Mouse (Mus musculus) CH12.LX (cell line): ENCODE data around the gene Stk10. TPM values are rescaled to one million over a fixed set of nuclear protein-coding genes. Genes with fewer than 3 reads are reported as not detected.

ENCODE experiments used
- DNase-seq: peaks from one replicate; pipeline ENCODE4 v3.0.0-alpha.2; 2013; ENCODE audit errors: extremely low read depth
- H3K27ac ChIP-seq: 2 replicates; pipeline ENCODE4 v1.5.1; 2012; ENCODE audit warnings: low read depth, mild to moderate bottlenecking, control low read depth, moderate library complexity; ENCODE audit not compliant: insufficient read depth
- H3K27me3 ChIP-seq: replicated peaks from 2 replicates; pipeline ENCODE3; 2012; ENCODE audit warnings: inconsistent platforms
- H3K36me3 ChIP-seq, 2 experiments: replicated peaks in 1 of 2; 2 replicates each; pipeline versions ENCODE3 to v1.6.1; 2012; ENCODE audit warnings: inconsistent platforms in 1 of 2, low read length in 1 of 2, mild to moderate bottlenecking in 1 of 2, mixed read lengths in 1 of 2, moderate library complexity in 1 of 2; ENCODE audit not compliant: control insufficient read depth in 1 of 2, insufficient read depth in 1 of 2
- H3K4me1 ChIP-seq, 2 experiments: 2 replicates each; pipeline ENCODE4 v1.6.1; 2012; ENCODE audit warnings: inconsistent platforms in 1 of 2, moderate library complexity in 1 of 2; ENCODE audit not compliant: insufficient read depth in 2 of 2, control insufficient read depth in 1 of 2
- H3K4me2 ChIP-seq: 2 replicates; pipeline ENCODE4 v1.6.1; 2012; ENCODE audit warnings: low read depth, mild to moderate bottlenecking, control low read depth; ENCODE audit not compliant: poor library complexity, insufficient read depth, severe bottlenecking
- H3K4me3 ChIP-seq, 3 experiments: fragments of 150-350 bp in 1 of 3; sonication (generic) in 1 of 3; replicated peaks in 1 of 3; 2 replicates each; pipeline versions ENCODE3 to v1.5.1; 2011 to 2012; ENCODE audit warnings: low read depth in 2 of 3, low read length in 2 of 3, mild to moderate bottlenecking in 2 of 3, moderate library complexity in 2 of 3, control low read depth in 1 of 3, improper control_type of control experiment in 1 of 3, inconsistent platforms in 1 of 3, mixed read lengths in 1 of 3; ENCODE audit not compliant: poor library complexity in 1 of 3
- H3K79me2 ChIP-seq: replicated peaks from 2 replicates; pipeline ENCODE4 v1.6.1; 2012; ENCODE audit warnings: mild to moderate bottlenecking, moderate library complexity; ENCODE audit not compliant: control insufficient read depth, poor library complexity, insufficient read depth, severe bottlenecking; ENCODE audit errors: extremely low read depth
- H3K9ac ChIP-seq: 2 replicates; pipeline ENCODE4 v1.6.1; 2012; ENCODE audit warnings: low read depth, mild to moderate bottlenecking, control low read depth, moderate library complexity; ENCODE audit not compliant: insufficient read depth
- H3K9me3 ChIP-seq: replicated peaks from 2 replicates; pipeline ENCODE3; 2012; ENCODE audit warnings: low read length, inconsistent platforms, mixed read lengths
- CHD2 ChIP-seq: IDR thresholded peaks from 2 replicates; pipeline ENCODE4 v1.6.1; 2011; ENCODE audit warnings: low read length, improper control_type of control experiment
- CTCF ChIP-seq, 2 experiments: IDR thresholded peaks in 1 of 2; conservative IDR thresholded peaks in 1 of 2; 2 replicates each; pipeline ENCODE4 v1.5.1; 2011 to 2012; ENCODE audit warnings: low read depth in 2 of 2, low read length in 2 of 2, improper control_type of control experiment in 1 of 2, inconsistent platforms in 1 of 2, mild to moderate bottlenecking in 1 of 2, moderate library complexity in 1 of 2
- ELF1 ChIP-seq: IDR thresholded peaks from 2 replicates; pipeline ENCODE4 v1.6.1; 2014; ENCODE audit warnings: low read depth, mild to moderate bottlenecking, inconsistent platforms, low read length, improper control_type of control experiment
- ETS1 ChIP-seq: conservative IDR thresholded peaks from 2 replicates; pipeline ENCODE4 v1.6.1; 2012; ENCODE audit warnings: low read depth, mild to moderate bottlenecking, inconsistent platforms, low read length, improper control_type of control experiment, moderate library complexity
- KAT2A ChIP-seq: IDR thresholded peaks from 2 replicates; pipeline ENCODE4 v1.6.1; 2012; ENCODE audit warnings: low read length, improper control_type of control experiment, inconsistent platforms; ENCODE audit not compliant: insufficient replicate concordance
- MXI1 ChIP-seq: IDR thresholded peaks from 2 replicates; pipeline ENCODE4 v1.6.1; 2011; ENCODE audit warnings: mild to moderate bottlenecking, low read depth, low read length, improper control_type of control experiment
- MYC ChIP-seq: IDR thresholded peaks from 2 replicates; pipeline ENCODE4 v1.6.1; 2011; ENCODE audit warnings: low read depth, mild to moderate bottlenecking, improper control_type of control experiment, low read length
- NELFE ChIP-seq: IDR thresholded peaks from 2 replicates; pipeline ENCODE4 v1.6.1; 2011; ENCODE audit warnings: low read depth, low read length, improper control_type of control experiment
- PAX5 ChIP-seq: IDR thresholded peaks from 2 replicates; pipeline ENCODE4 v1.6.1; 2012; ENCODE audit warnings: low read length, inconsistent platforms, mixed read lengths
- POLR2AphosphoS2 ChIP-seq: IDR thresholded peaks from 2 replicates; pipeline ENCODE4 v1.6.1; 2011; ENCODE audit warnings: low read depth, low read length, improper control_type of control experiment
- RCOR1 ChIP-seq: conservative IDR thresholded peaks from 2 replicates; pipeline ENCODE4 v1.6.1; 2012; ENCODE audit warnings: low read depth, mild to moderate bottlenecking, inconsistent platforms, low read length, improper control_type of control experiment
- SMC3 ChIP-seq: IDR thresholded peaks from 2 replicates; pipeline ENCODE4 v1.6.1; 2011; ENCODE audit warnings: low read depth, low read length, improper control_type of control experiment
- TBP ChIP-seq: conservative IDR thresholded peaks from 2 replicates; pipeline ENCODE4 v1.6.1; 2011; ENCODE audit warnings: low read depth, low read length, improper control_type of control experiment
- UBTF ChIP-seq: IDR thresholded peaks from 2 replicates; pipeline ENCODE4 v1.6.1; 2012; ENCODE audit warnings: low read depth, mild to moderate bottlenecking, inconsistent platforms, low read length, improper control_type of control experiment, moderate library complexity
- ZMIZ1 ChIP-seq: IDR thresholded peaks from 2 replicates; pipeline ENCODE4 v1.6.1; 2012; ENCODE audit warnings: low read depth, mild to moderate bottlenecking, inconsistent platforms, low read length, improper control_type of control experiment
- ZNF384 ChIP-seq: IDR thresholded peaks from 2 replicates; pipeline ENCODE4 v1.6.1; 2012; ENCODE audit warnings: low read depth, low read length, improper control_type of control experiment, inconsistent platforms
- dilution Hi-C: fragments of 300-500 bp; cut with MboI; formaldehyde crosslinking; loops from 2 replicates; pipeline ENCODE4 v1.14.3; 2020; ENCODE audit warnings: low sequenced_read_pairs; ENCODE audit not compliant: extremely low pct_unique_long_range_greater_than_20kb, extremely low pct_ligation_motif_present
- in situ Hi-C: fragments of 300-500 bp; cut with MboI; formaldehyde crosslinking; loops from 3 replicates; pipeline ENCODE4 v1.14.3; 2019; ENCODE audit warnings: low sequenced_read_pairs, low pct_ligation_motif_present, low pct_unique_long_range_greater_than_20kb, mixed read lengths
- polyA plus RNA-seq: library from polyadenylated mRNA; unstranded; fragments of >175 nt; gene quantifications from 2 replicates; pipeline ENCODE4 v1.2.1, GENCODE M21; 2012; ENCODE audit warnings: low read depth; ENCODE audit not compliant: insufficient read length
- total RNA-seq, 2 experiments: library from RNA; depleted of rRNA; stranded (reverse); fragments of 300-350 nt in 1 of 2; fragments of >200 nt in 1 of 2; gene quantifications; 2 replicates each; pipeline ENCODE4 v1.2.3; 2012 to 2014

Gene Stk10
- total and polyA plus RNA-seq, 3 experiments = 20.0 to 40.3 (median 23.2) TPM

DNA sequence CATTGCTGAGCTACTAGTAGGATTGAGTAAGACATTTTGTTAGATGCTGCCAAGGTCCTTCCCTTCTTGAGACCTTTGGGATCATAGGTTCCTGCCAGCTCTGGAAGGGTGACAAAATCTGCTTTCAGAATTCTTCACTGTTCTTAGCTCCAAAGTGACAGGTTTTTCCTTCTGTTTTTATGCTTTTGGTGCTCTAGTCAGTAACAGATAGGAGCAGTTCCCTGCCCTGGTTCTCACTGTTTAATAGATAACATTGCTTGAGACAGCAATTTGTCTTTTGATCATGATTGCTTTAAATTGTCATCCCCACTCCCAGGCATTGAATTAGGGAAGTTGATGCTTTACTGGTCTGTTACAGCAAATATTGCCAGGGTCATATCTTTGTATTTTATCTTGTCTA lies 39.8 kb upstream of the Stk10 start:
- dilution Hi-C loops (no loop called here), in situ Hi-C loops (no loop called here)
- Histone ChIP-seq H3K27me3 (no peaks in the 10 kb centered on the region), H3K36me3 (no peaks in the 10 kb centered on the region), H3K9ac (no peak overlapping the region), H3K9me3 (no peaks in the 10 kb centered on the region), H3K4me3 (no peak overlapping the region), H3K4me2 (no peak overlapping the region), H3K27ac (no peak overlapping the region), H3K79me2 (no peaks in the 10 kb centered on the region), H3K4me1 (peaks cover 9 to 36% of the 10 kb centered on the region in 2 experiments)
- TF ChIP-seq ELF1 (no peak), MXI1 (no peak), ZMIZ1 (no peak), PAX5 (no peak)
- no peak for DNase-seq

DNA sequence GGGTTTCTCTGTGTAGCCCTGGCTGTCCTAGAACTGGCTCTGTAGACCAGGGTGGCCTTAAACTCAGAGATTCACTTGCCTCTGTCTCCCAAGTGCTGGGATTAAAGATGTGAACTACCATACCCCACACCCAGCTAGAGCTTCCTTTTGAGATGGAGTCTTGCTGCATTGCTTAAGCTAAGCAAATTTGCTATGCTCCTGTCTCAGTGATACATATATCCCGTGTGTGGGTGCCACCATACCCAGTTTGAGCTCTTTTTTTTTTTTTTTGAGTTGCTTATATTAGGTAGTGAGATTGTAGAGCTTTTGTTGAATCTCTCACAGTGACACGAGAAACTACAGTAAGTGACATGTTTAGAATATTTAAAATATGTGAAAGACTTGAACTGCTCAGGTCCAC lies 37.8 kb upstream of the Stk10 start:
- H3K27me3 ChIP-seq = no peaks in the 10 kb centered on the region
- DNase-seq = no peak
- H3K79me2 ChIP-seq = no peaks in the 10 kb centered on the region
- H3K9ac ChIP-seq = no peak overlapping the region
- no peaks in the 10 kb centered on the region for H3K9me3 ChIP-seq
- peaks cover 0 to 4% of the 10 kb centered on the region in 2 experiments for H3K36me3 ChIP-seq
- no peak overlapping the region for H3K27ac ChIP-seq
- no peak overlapping the region for H3K4me3 ChIP-seq
- in situ Hi-C loops = no loop called here
- no peak for TF ChIP-seq ZNF384
- no peak for TF ChIP-seq NELFE
- TF ChIP-seq CHD2 = no peak
- TF ChIP-seq ZMIZ1 = no peak
- dilution Hi-C loops = no loop called here
- H3K4me1 ChIP-seq = peaks cover 0 to 20% of the 10 kb centered on the region in 2 experiments; a peak in 3 of 4 replicates
- H3K4me2 ChIP-seq = no peak overlapping the region

DNA sequence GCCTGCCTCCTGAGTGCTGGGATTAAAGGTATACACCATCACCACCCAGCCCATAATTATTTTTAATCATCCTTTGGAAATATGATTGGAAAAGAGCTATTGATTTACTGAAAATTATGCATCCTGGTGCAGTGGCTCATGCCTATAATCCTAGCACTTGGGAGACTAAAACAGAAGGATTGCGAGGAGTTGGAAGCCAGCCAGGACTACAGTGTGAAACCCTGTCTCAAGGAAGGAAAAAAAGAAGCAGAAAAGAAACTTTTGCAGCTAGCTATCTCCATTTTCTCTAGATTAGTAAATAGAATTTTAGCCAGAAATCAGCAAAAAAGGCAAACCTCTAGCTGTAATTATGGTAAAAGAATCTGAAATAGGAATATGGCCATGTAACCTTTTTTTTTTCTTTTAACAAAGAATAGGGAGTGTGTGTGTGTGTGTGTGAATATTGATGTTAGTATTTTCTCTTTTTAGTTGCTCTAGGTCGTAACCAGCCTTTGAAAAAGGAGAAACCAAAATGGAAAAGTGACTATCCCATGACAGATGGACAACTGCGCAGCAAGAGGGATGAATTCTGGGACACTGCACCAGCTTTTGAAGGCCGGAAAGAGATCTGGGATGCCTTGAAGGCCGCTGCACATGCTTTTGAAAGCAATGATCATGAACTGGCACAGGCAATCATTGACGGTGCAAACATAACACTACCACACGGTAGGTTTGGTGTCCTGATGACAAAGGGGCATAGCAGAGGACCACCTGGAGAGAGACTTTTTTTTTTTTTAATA lies 34.2 kb upstream of the Stk10 start:
- dilution Hi-C loops = no loop called here
- Histone ChIP-seq H3K36me3 (peaks cover 0 to 6% of the 10 kb centered on the region in 2 experiments), H3K9ac (no peak overlapping the region), H3K4me2 (no peak overlapping the region), H3K27ac (no peak overlapping the region), H3K4me1 (peaks cover 0 to 13% of the 10 kb centered on the region in 2 experiments; a peak in 1 of 4 replicates), H3K4me3 (no peak overlapping the region), H3K27me3 (no peaks in the 10 kb centered on the region), H3K9me3 (no peaks in the 10 kb centered on the region), H3K79me2 (no peaks in the 10 kb centered on the region)
- in situ Hi-C loops = no loop called here
- TF ChIP-seq UBTF = no peak
- TF ChIP-seq RCOR1 = no peak
- TF ChIP-seq MYC = no peak
- no peak for TF ChIP-seq CTCF (conservative IDR thresholded peaks at IDR 0.05 in 1 of 2, IDR thresholded peaks at IDR 0.05 in 1 of 2; ENCODE audit: low read depth in 2 of 2, low read length in 2 of 2)
- no peak for TF ChIP-seq POLR2AphosphoS2
- no peak for TF ChIP-seq ZMIZ1
- no peak for TF ChIP-seq TBP
- no peak for TF ChIP-seq SMC3
- no peak for TF ChIP-seq ELF1
- no peak for TF ChIP-seq MXI1
- no peak for TF ChIP-seq KAT2A
- no peak for TF ChIP-seq ETS1
- no peak for DNase-seq
